Mouse (Mus musculus) heart, postnatal 10 days (tissue): ENCODE data around the gene Adora2a. TPM values are rescaled to one million over a fixed set of nuclear protein-coding genes. Genes with fewer than 3 reads are reported as not detected.
"Not testable (repeated sequence)": the region's sequence is repeated elsewhere in the genome, so short reads cannot be mapped to it uniquely, and the experiment has no call there.

Source experiments
- DNase-seq, 2 experiments: peaks; one replicate each; pipeline ENCODE4 v3.0.0; 2021
- intact Hi-C: fragments of 180-260 bp; cut with DNase I; formaldehyde crosslinking; loops from one replicate; pipeline ENCODE4 v1.15.1; 2025
- total RNA-seq, 2 experiments: library from RNA; stranded (reverse); gene quantifications; 2 replicates each; pipeline ENCODE4 v1.2.3; 2021

Adora2a gene
- total RNA-seq, 2 experiments from 2014 or later: 18.7 to 18.9 TPM

GRCm38 (mm10) chr10:75339377-75339776, 22.7 kb downstream of the Adora2a start:
- no peak for DNase-seq
- intact Hi-C loops: no loop called here

- intact Hi-C loops: no loop called here
- DNase-seq: no peak
Observed at GRCm38 (mm10) chr10:75341936-75342335, 25.3 kb downstream of the Adora2a start.

DNA sequence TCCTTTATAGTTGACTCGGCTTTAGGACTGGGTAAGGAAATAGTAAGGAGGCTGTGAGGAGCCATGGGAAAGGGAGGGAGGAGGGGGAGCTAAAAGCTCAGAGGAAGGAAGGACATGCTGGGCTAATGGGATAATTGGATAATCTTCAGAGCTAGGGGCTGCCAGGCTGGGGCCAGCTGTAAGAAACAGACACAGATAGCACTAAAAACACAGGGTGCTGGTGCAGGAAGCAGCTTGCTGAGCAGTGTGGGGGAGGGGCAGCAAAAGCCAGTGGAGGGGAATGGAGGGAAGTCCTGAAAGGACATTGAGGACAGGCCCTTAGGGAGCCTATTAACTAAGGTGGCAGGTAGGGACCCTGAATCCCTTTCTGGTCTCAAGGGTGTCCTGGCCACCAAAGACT, 27.9 kb downstream of the Adora2a start:
- intact Hi-C loops, DNase-seq: not testable (repeated sequence)

DNA sequence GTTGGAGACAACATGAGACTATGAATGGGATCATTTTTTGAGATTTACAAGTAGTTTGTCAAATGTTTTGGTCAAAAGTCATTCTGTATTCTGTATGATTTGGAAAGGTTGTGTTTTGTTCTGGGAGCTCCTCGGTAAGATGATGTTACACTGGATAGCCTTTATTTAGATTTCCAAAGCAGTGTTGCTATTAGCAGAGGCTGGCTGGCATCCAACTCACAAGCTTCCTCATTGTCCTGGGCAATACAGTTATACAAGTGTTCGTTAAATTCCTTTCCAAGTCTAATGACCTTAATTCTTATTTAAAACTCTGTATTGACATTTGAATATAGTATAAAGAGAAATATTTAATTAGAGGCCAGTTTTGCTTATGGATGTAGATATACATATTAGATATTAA, 28.6 kb downstream of the Adora2a start:
- intact Hi-C loops: no loop called here
- DNase-seq: peak in 1 of 2 experiments; percentile 51

DNA sequence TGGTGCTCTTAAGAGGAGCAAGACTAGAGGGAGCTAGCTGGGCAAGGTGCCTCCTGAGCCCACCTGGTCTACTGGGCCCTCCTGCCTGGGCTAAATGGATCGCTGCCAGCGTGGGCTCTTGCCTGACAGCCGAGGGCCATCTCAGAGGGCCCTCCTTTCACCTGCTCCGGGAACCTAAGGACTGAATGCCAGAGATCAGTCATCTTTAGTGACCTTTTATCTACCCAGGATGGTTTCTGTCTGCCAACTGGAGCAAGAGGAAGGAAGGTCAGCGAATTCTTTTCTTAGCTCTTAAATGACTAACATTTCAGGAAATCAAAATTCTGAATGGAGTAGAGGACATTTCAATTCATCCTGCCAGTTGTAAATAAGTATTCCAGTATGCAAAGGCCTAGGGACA, 33.9 kb downstream of the Adora2a start:
- intact Hi-C loops: no loop called here
- DNase-seq: no peak

GRCm38 (mm10) chr10:75352541-75352940, 35.9 kb downstream of the Adora2a start:
- DNase-seq: no peak
- intact Hi-C loops: no loop called here

DNA sequence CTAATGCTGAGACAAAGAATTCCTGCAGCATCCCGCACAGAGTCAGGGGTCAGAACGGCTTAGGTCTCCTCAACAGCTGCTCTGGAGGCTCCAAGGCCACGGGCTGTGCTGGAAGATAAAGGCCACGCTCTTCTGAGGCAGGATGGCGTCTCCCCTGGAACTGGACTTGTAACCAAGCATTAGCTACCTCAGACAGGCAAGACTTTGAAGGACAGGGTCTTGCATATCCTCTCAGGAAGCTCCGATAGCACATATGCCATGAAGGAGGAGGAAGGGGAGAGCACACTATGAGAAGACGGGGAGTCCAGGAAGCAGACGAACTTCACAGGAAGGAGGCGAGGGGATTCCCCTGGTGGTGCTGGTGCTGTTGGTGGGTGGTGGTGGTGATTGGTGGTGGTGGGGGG, 37.2 kb downstream of the Adora2a start:
- DNase-seq, intact Hi-C loops: not testable (repeated sequence)

DNA sequence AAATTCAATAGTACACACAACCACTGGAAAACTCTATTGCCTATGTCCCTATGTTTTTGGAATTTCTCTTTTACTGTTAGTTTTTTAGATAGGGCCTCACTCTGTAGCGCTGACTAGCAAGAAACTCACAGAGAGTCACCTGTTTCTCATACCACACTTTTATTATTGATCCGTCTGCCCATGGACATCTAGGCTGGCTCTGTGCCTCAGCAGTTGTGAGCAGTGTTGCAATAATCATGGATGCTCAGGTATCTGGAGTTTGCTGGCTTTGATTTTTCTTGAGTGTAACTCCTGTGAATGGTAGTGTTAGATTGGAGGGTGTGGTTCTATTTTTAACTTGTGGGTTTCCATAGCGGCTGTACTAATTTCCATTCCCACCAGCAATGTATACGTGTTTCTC, 38.7 kb downstream of the Adora2a start:
- DNase-seq: no peak
- intact Hi-C loops: no loop called here

- intact Hi-C loops: not testable (repeated sequence)
Observed at GRCm38 (mm10) chr10:75364214-75364690, 47.6 kb downstream of the Adora2a start.

DNA sequence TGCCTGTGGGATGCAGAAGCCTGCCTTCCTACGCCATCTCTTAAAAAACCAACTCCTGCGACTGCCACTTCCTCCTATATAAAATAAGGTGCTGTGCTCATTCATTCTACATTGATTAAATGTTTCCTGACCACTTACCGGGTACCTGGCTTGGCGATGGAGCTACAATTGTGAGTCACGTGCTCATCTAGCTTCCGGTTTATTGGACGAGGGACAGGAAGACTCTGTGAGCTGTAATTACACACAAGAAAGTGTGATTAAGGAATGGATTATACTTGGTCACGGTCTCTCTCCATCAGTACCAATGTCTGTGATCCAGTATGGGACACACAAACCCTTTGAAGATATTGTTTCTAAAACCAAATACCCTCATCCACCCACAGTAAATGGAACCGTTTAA, 48.1 kb downstream of the Adora2a start:
- intact Hi-C loops: loop anchor here (5.0 kb wide), 1 partner anchor 47 kb away; the partner anchor contains the start of gene Adora2a
- no peak for DNase-seq

More at GRCm38 (mm10) chr10:75364214-75364690, 47.6 kb downstream of the Adora2a start:
- peak; percentile 60 to 66 for DNase-seq

DNA sequence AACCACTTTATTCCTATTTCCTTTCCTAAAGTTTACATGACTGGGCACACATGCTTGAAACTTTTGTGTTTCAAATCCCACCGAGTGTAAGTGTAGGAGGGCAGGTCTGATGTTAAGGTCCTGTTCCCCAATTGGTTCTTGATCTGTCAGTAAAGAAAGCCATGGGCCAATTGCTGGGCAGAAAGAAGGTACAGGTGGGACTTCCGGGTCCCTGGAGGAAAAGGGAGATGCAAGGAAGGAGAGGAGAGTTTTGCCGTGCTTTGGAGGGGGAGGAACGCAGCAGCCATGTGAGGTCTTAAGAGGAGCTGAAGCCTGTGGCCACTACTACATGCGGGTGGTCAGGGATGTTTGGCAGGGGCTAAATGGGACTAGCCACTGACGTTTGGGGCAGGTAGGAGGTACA, 48.6 kb downstream of the Adora2a start:
- DNase-seq: no peak
- intact Hi-C loops: loop anchor here (5.0 kb wide), 1 partner anchor 48 kb away; the partner anchor contains the start of gene Adora2a

DNA sequence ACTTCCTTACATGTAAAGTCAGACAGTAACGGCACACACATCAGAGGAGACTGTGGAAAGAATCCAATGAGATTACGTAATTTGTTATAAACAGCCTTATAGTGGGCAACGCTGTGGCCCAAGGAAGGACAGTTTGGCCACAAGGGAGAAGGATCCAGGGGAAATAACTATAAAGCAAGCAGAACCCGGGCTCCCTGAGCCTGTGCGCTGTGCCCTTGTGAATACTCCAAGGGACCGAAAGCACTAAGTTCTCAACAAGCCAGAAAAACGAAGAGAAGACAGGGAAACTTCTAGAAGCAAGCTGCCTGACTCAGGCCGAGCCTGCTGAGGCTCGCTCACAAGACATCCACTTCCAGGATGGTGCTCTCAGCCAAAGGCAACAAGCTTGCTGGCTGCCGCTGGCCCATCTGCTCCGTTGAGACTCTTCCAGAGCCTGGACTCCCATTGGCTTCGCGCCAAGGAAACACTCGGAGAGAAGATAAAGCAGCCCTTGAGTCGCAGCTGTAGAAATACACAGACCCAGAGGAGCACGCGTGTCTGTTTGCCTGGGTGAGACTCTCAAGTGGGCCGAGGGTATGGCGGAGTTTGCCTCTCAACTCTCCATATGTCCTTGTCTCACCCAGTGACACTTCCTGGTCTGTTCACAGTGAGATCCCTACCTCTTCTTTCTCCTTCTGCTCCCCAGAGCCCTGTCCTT, 57.1 kb downstream of the Adora2a start:
- DNase-seq: peak; percentile 69 to 74
- intact Hi-C loops: not testable (repeated sequence)

DNA sequence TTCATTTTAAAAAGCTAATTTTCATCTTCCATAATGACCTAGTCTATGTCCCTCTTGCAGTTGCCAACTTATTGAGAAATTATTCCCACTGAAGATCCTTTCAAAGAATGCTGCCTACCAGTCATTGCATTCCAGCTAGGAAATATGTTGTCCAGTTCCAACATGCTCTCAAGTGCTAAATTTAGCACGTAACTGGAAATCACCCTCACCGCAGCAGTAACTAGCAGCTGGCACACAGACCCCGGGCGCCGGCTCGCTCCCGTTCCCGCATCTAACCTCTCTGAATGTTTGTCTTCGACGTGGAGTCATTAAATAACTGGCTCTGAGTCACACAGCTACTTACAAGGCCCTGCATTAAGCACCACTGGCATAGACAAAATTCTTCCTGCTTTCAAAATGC, 62.0 kb downstream of the Adora2a start:
- intact Hi-C loops: no loop called here
- DNase-seq: peak; percentile 58 to 65

Other genes starting within 250 kb of the Adora2a start
- gene Specc1l, start 104.8 kb upstream of the Adora2a start, total RNA-seq: 10 to 100 TPM; 36.9 to 49.4 TPM
- gene Upb1, start 84.2 kb downstream of the Adora2a start, total RNA-seq: under 1 TPM; 0.17 to 0.24 TPM
- gene Snrpd3, start 200.7 kb downstream of the Adora2a start, total RNA-seq: 10 to 100 TPM; 67.9 to 75.9 TPM
- 10 to 100 TPM; 42.8 to 44.0 TPM for gene Gucd1, start 201.1 kb downstream of the Adora2a start, total RNA-seq
- 1 to 10 TPM; 1.0 to 1.2 TPM for gene Lrrc75b, start 243.5 kb downstream of the Adora2a start, total RNA-seq
- gene Ggt1, start 244.7 kb downstream of the Adora2a start, total RNA-seq: not detected